Mouse (Mus musculus) gastrocnemius, postnatal 25 days (tissue): ENCODE measurements around the gene S100a6. TPM values are rescaled to one million over a fixed set of nuclear protein-coding genes. Genes with fewer than 3 reads are reported as not detected.

Source experiments
- DNase-seq: peaks from one replicate; pipeline ENCODE4 v3.0.0; 2022
- total RNA-seq, 2 experiments: library from RNA; stranded (reverse); gene quantifications; 1 replicate in 1 of 2; 2 replicates in 1 of 2; pipeline ENCODE4 v1.2.3; 2021

S100a6 gene
- total RNA-seq, 2 experiments from 2014 or later = 65.8 to 112 TPM

DNA sequence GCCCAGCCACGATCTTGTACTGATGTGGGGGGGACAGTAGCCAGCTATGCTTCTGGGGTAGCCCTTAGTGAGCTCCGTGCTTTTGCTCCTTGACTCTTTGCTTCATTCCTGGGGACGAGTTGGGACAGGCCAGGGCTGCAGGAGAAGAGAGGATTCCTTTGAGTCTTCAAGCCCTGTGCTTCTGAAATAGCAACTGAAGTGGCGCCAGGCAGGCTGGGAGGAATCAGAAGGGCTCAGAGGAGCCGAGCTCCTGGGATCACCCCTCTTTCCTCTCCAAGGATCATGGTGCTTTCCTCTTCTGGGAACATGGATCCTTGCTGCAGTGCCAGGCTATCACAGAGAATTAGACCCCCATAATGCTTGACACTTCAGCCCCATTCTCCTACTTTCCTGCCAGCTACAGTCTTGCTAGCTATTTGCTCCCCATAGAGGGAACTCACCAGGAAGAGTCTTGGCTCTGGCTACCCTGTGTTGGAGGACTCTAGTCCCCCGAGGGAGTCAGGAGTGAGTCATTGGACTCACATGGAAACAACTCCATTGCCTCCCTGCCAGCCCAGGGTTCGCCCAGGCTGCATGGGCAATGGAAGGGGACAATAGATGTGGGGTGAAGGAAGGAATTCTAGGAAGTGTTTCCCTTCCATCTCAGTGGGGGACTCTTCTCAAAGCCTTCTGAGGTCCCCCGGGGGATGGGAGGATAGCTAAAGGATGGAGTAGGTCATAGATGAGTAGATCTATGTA lies 12.1 kb upstream of the S100a6 start:
- peak; percentile 57 for DNase-seq

DNA sequence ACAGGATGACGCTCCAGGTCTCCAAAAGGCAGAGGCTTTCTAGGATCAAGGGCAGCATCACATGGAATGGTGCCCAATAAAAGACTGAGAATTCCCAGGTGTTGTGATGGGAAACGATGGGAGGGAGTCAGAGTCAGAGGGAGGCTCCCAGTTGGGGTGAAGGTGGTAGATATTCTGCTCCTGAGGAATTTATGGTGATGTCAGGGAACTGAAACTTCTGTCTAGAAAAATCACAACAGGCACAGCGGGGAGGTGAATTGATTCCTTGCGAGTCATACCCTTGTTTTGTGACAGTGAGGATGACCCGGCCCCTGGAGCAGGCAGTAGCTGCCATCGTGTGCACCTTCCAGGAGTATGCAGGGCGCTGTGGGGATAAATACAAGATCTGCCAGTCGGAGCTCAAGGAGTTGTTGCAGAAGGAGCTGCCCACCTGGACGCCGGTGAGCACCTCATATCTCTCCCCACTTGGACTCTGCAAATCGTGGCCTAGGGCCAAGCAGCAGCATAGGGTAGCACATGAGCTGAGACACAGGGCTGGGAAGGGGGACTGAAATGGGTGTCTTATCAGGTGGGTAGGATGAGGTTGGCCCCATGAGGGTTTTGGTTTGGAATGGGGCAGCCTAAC lies 11.1 kb upstream of the S100a6 start, which contains the start of gene Gm42674:
Gene Gm42674, plus strand, starts transcription at position 419 of the 625 bp plus-strand sequence.
- DNase-seq = no peak

- DNase-seq = no peak
Measured at GRCm38 (mm10) chr3:90603623-90604022, 9.1 kb upstream of the S100a6 start, which contains the start of gene S100a4. Gene S100a4 (plus strand): TSS chr3:90603771.

- DNase-seq = peak; percentile 87
Measured at GRCm38 (mm10) chr3:90604416-90604815, 8.3 kb upstream of the S100a6 start.

DNA sequence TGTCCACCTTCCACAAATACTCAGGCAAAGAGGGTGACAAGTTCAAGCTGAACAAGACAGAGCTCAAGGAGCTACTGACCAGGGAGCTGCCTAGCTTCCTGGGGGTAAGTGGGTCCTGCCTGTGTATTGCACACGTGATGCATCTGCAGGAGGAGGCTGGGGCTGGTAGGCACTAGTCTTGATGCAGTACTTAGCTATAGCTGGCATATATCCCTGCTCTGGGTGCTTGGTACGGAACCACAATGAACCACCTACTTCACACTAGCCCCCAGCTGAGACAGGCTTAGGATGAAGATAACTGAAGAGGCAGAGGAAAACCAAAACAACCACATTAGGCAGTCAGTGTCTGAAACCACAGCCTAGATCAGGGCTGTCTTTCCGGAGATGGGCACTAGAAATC lies 7.6 kb upstream of the S100a6 start:
- DNase-seq = no peak

GRCm38 (mm10) chr3:90605736-90606135 lies 6.9 kb upstream of the S100a6 start:
- no peak for DNase-seq

- DNase-seq = peak; percentile 67
Measured at GRCm38 (mm10) chr3:90606185-90606584, 6.5 kb upstream of the S100a6 start.

- DNase-seq = no peak
Measured at GRCm38 (mm10) chr3:90607361-90607760, 5.3 kb upstream of the S100a6 start.

DNA sequence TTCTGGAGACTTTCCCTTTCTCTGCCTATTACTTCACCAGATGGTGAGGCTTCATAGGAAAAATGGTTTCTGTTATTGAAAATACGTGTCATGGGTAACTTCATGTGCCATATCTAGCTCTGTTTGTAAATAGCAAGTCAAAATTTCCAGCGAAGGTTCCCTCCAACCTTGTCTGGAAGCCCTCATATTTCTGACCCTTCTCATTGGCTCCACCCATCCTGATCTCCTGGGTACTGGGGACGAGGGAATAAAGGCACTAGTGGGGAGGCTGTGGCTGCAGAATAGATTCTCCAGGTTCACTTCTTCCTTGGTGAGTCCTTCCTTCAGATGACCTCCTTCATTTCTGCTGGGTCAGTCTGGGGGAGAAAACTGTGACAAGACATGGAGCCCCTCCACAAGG lies 4.5 kb upstream of the S100a6 start, which contains the start of gene S100a5:
Gene S100a5, plus strand, starts transcription at position 301 of the 400 bp plus-strand sequence.
- no peak for DNase-seq

DNA sequence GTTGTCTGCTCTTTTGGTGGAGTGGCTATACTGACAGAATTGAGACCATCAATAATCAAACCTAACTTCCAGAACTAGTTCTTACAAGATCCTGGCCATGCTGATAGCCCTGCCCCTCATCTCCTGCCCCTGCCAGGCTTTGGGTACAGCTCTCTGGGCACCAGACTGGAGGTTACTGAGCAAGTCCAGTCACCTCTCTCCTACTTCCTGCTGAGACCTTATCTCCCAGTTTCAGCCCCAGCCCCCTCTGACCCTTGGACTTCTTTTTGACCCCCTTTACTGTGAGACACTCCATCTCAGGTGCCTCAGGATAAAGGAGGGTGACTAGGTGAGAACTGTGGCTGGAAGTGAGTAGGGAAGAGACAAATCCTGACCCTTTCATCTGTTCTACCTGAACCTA lies 3.6 kb upstream of the S100a6 start:
- DNase-seq = no peak

GRCm38 (mm10) chr3:90611494-90611893 lies 1.2 kb upstream of the S100a6 start:
- no peak for DNase-seq

- DNase-seq = no peak
Measured at GRCm38 (mm10) chr3:90612061-90612460, 621 bp upstream of the S100a6 start.

- DNase-seq = no peak
Measured at GRCm38 (mm10) chr3:90613461-90614147, 922 bp downstream of the S100a6 start.

DNA sequence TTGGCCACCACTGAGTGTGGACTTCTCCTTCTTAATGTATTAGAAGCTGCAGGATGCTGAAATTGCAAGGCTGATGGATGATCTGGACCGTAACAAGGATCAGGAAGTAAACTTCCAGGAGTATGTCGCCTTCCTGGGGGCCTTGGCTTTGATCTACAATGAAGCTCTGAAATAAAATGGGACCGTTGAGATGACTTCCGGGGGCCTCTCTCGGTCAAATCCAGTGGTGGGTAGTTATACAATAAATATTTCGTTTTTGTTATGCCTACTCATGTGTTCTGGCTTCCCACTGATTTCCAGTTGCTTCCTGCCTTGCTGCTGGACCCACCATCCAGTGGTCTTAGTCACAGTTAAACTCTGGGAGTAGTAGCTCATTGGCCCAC lies 1.5 kb downstream of the S100a6 start:
- no peak for DNase-seq

GRCm38 (mm10) chr3:90614611-90615251 lies 2.0 kb downstream of the S100a6 start:
- no peak for DNase-seq

GRCm38 (mm10) chr3:90615415-90615814 lies 2.7 kb downstream of the S100a6 start:
- DNase-seq = peak; percentile 66

DNA sequence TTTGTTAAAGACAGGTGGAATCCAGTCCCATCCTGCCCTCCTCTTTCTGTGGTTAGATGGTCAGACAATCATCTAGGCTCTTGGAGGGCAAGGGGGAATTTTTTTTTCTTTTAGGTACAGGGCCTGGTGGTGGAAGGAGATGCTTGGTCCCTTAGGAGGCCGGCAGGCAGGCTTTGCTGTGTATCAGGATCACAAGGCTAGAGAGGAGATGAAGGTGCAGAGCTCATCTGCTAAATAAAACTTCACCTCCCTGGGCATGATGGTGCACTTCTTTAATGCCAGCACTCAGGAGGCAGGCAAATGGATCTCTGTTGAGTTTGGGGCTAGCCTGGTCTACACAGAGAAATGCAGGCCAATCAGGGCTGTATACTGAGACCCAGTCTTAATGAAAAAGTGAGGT lies 3.2 kb downstream of the S100a6 start:
- DNase-seq = no peak

GRCm38 (mm10) chr3:90617586-90617985 lies 4.9 kb downstream of the S100a6 start:
- DNase-seq = no peak

- no peak for DNase-seq
Measured at GRCm38 (mm10) chr3:90621552-90621951, 8.9 kb downstream of the S100a6 start.

- no peak for DNase-seq
Measured at GRCm38 (mm10) chr3:90623435-90624071, 10.9 kb downstream of the S100a6 start.

GRCm38 (mm10) chr3:90625496-90625895 lies 12.8 kb downstream of the S100a6 start:
- DNase-seq = no peak
